Mouse (Mus musculus): ENCODE measurements around the gene Rnf146. TPM values are rescaled to one million over a fixed set of nuclear protein-coding genes. Genes with fewer than 3 reads are reported as not detected.
"Not testable (repeated sequence)": the region's sequence is repeated elsewhere in the genome, so short reads cannot be mapped to it uniquely, and the experiment has no call there.

The Rnf146 gene
- 90.9 and 95.0 TPM in 2 replicates for polyA plus RNA-seq (2015; fragmentation: Nextera tagmentation; extraction: Ambion mirVana)

GRCm38 (mm10) chr10:29362197-29362900 is at the start of gene Rnf146:
Gene Rnf146 (minus strand): TSS chr10:29362442.
- Histone ChIP-seq H3K9me3 (no peaks in the 10 kb centered on the region), H3K36me3 (replicated peaks) (no peaks in the 10 kb centered on the region), H3K27ac (peak within 1 kb of the TSS; percentile 99), H3K9ac (peak within 1 kb of the TSS; percentile 77), H3K27me3 (replicated peaks) (no peaks in the 10 kb centered on the region), H3K4me1 (peaks cover 32% of the 10 kb centered on the region), H3K4me3 (peak within 1 kb of the TSS; percentile 58), H3K4me2 (peak within 1 kb of the TSS; percentile 78)
- WGBS: 9% methylated on average over 15 of the region's 15 CpGs
- ATAC-seq (replicated peaks): no peak

- H3K27me3 ChIP-seq (replicated peaks): no peaks in the 10 kb centered on the region
- no peaks in the 10 kb centered on the region for H3K4me1 ChIP-seq
- no peaks in the 10 kb centered on the region for H3K36me3 ChIP-seq (replicated peaks)
- H3K4me3 ChIP-seq: no peak overlapping the region
- no peak overlapping the region for H3K9ac ChIP-seq
- 25% methylated on average over 8 of the region's 8 CpGs for WGBS
- H3K27ac ChIP-seq: no peak overlapping the region
- ATAC-seq (replicated peaks): no peak
- H3K4me2 ChIP-seq: no peak overlapping the region
- H3K9me3 ChIP-seq: no peaks in the 10 kb centered on the region
Observed at GRCm38 (mm10) chr10:29402656-29403268, 40.5 kb upstream of the Rnf146 start.

- H3K9ac ChIP-seq; ATAC-seq (replicated peaks); H3K27ac ChIP-seq; H3K4me2 ChIP-seq; H3K9me3 ChIP-seq; H3K27me3 ChIP-seq (replicated peaks); H3K4me3 ChIP-seq; H3K36me3 ChIP-seq (replicated peaks); H3K4me1 ChIP-seq: not testable (repeated sequence)
- 72% methylated on average over 2 of the region's 2 CpGs for WGBS
Observed at GRCm38 (mm10) chr10:29394890-29395289, 32.6 kb upstream of the Rnf146 start.

- Histone ChIP-seq H3K4me1 (no peaks in the 10 kb centered on the region), H3K36me3 (replicated peaks) (no peaks in the 10 kb centered on the region), H3K27me3 (replicated peaks) (no peaks in the 10 kb centered on the region), H3K27ac (no peak overlapping the region), H3K9ac (no peak overlapping the region), H3K4me2 (no peak overlapping the region), H3K4me3 (no peak overlapping the region), H3K9me3 (no peaks in the 10 kb centered on the region)
- no peak for ATAC-seq (replicated peaks)
- WGBS: 88% methylated on average over 2 of the region's 2 CpGs
Observed at GRCm38 (mm10) chr10:29381558-29381957, 19.3 kb upstream of the Rnf146 start.

- Histone ChIP-seq H3K27ac (no peak overlapping the region), H3K27me3 (replicated peaks) (no peaks in the 10 kb centered on the region), H3K4me2 (no peak overlapping the region), H3K36me3 (replicated peaks) (no peaks in the 10 kb centered on the region), H3K9me3 (no peaks in the 10 kb centered on the region), H3K4me1 (no peaks in the 10 kb centered on the region), H3K4me3 (no peak overlapping the region), H3K9ac (no peak overlapping the region)
- 82% methylated on average over 5 of the region's 5 CpGs for WGBS
- ATAC-seq (replicated peaks): no peak
Observed at GRCm38 (mm10) chr10:29374065-29374464, 11.8 kb upstream of the Rnf146 start.

- Histone ChIP-seq H3K9me3 (no peaks in the 10 kb centered on the region), H3K36me3 (replicated peaks) (no peaks in the 10 kb centered on the region), H3K4me2 (peak overlapping the region; percentile 78), H3K9ac (peak overlapping the region; percentile 77), H3K4me1 (peaks cover 39% of the 10 kb centered on the region), H3K27me3 (replicated peaks) (no peaks in the 10 kb centered on the region), H3K4me3 (peak overlapping the region; percentile 58), H3K27ac (peak overlapping the region; percentile 99)
- under 1% methylated on average over 98 of the region's 100 CpGs for WGBS
- peak; percentile 97 for ATAC-seq (replicated peaks)
Observed at GRCm38 (mm10) chr10:29361464-29362196, 612 bp downstream of the Rnf146 start.

GRCm38 (mm10) chr10:29361095-29361463 is 1.2 kb downstream of the Rnf146 start:
- no peaks in the 10 kb centered on the region for H3K36me3 ChIP-seq (replicated peaks)
- ATAC-seq (replicated peaks): peak; percentile 7; the same call in 1 of the 2 replicates
- under 1% methylated on average over 6 of the region's 6 CpGs for WGBS
- H3K9me3 ChIP-seq: no peaks in the 10 kb centered on the region
- no peaks in the 10 kb centered on the region for H3K27me3 ChIP-seq (replicated peaks)
- H3K4me3 ChIP-seq: peak overlapping the region; percentile 58
- H3K27ac ChIP-seq: peak overlapping the region; percentile 99
- peak overlapping the region; percentile 65 for H3K4me2 ChIP-seq
- peak overlapping the region; percentile 77 for H3K9ac ChIP-seq
- peaks cover 43% of the 10 kb centered on the region for H3K4me1 ChIP-seq

- Histone ChIP-seq H3K4me3 (no peak overlapping the region), H3K4me2 (no peak overlapping the region), H3K27me3 (replicated peaks) (no peaks in the 10 kb centered on the region), H3K9ac (no peak overlapping the region), H3K27ac (no peak overlapping the region), H3K9me3 (no peaks in the 10 kb centered on the region), H3K4me1 (peaks cover 43% of the 10 kb centered on the region), H3K36me3 (replicated peaks) (no peaks in the 10 kb centered on the region)
- ATAC-seq (replicated peaks): 0 out of 2 replicates have a peak, but pooled peaks have one; percentile 46
- 33% methylated on average over 7 of the region's 7 CpGs for WGBS
Observed at GRCm38 (mm10) chr10:29354183-29354582, 8.1 kb downstream of the Rnf146 start.

GRCm38 (mm10) chr10:29352575-29352974 is 9.7 kb downstream of the Rnf146 start:
- Histone ChIP-seq H3K36me3 (replicated peaks) (peaks cover under 1% of the 10 kb centered on the region; the same call in 1 of the 2 replicates), H3K4me3 (no peak overlapping the region), H3K9me3 (no peaks in the 10 kb centered on the region), H3K9ac (no peak overlapping the region), H3K4me1 (peaks cover 31% of the 10 kb centered on the region), H3K4me2 (no peak overlapping the region), H3K27ac (no peak overlapping the region), H3K27me3 (replicated peaks) (no peaks in the 10 kb centered on the region)
- no peak for ATAC-seq (replicated peaks)
- WGBS: 68% methylated on average over 3 of the region's 3 CpGs

- Histone ChIP-seq H3K27me3 (replicated peaks) (no peaks in the 10 kb centered on the region), H3K9me3 (no peaks in the 10 kb centered on the region), H3K27ac (no peak overlapping the region), H3K4me3 (no peak overlapping the region), H3K4me1 (peaks cover 20% of the 10 kb centered on the region), H3K9ac (no peak overlapping the region), H3K4me2 (no peak overlapping the region), H3K36me3 (replicated peaks) (peaks cover 7% of the 10 kb centered on the region)
- no peak for ATAC-seq (replicated peaks)
- WGBS: 99% methylated on average over 2 of the region's 2 CpGs
Observed at GRCm38 (mm10) chr10:29351420-29351819, 10.8 kb downstream of the Rnf146 start.

GRCm38 (mm10) chr10:29346638-29347037 is 15.6 kb downstream of the Rnf146 start:
- H3K9me3 ChIP-seq: no peaks in the 10 kb centered on the region
- no peak for ATAC-seq (replicated peaks)

GRCm38 (mm10) chr10:29344232-29344631 is 18.0 kb downstream of the Rnf146 start:
- WGBS: 94% methylated on average over 4 of the region's 4 CpGs
- H3K36me3 ChIP-seq (replicated peaks): peaks cover 10% of the 10 kb centered on the region

More at GRCm38 (mm10) chr10:29346638-29347037, 15.6 kb downstream of the Rnf146 start:
- H3K9ac ChIP-seq: no peak overlapping the region
- H3K4me1 ChIP-seq: no peaks in the 10 kb centered on the region
- H3K27me3 ChIP-seq (replicated peaks): no peaks in the 10 kb centered on the region
- no peak overlapping the region for H3K27ac ChIP-seq
- H3K4me3 ChIP-seq: no peak overlapping the region
- no peak overlapping the region for H3K4me2 ChIP-seq
- H3K36me3 ChIP-seq (replicated peaks): peaks cover 10% of the 10 kb centered on the region
- 97% methylated on average over 7 of the region's 7 CpGs for WGBS

More at GRCm38 (mm10) chr10:29344232-29344631, 18.0 kb downstream of the Rnf146 start:
- Histone ChIP-seq H3K9me3 (no peaks in the 10 kb centered on the region), H3K4me1 (no peaks in the 10 kb centered on the region), H3K4me2 (no peak overlapping the region), H3K27ac (no peak overlapping the region), H3K9ac (no peak overlapping the region), H3K27me3 (replicated peaks) (no peaks in the 10 kb centered on the region), H3K4me3 (no peak overlapping the region)
- ATAC-seq (replicated peaks): no peak
